8 mouse cellular contexts compared by ENCODE assay signal in the genomic region with DNA sequence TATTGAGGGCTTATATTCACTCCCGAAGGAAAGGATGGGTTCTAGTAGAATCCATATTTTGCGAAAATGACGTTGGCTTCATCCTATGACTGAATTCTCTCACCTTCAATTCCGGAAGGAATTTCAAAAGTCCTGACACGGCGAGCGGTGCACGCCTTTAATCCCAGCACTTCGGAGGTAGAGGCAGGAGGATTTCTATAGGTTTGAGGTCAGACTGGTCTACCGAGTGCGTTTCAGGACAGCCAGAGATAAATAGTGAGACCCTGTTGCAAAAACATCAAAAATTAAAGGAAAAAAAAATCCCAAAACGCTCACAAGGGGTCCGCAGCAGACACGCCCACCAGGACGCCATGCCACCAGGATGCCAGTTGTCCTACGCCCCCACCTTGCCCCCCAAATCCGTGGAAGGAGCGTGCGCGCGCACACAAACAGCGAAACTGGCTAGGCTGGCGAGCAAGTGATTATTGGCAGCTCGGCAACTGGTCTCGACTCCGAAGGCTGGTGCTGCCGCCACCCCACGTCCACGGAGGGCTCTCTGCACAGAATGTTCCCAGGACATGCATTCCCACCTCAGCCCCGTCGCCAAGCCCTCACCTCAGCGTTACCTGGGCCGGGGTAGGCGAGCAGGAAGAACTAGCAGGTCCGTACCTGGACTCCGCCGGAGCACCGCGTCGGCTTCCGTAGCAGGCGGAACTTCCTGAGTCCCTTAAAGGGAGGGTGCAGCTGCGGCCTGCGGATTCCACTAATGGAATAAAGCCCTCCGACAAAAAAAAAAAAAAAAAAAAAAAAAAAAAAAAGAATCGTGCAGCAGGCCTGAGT. TPM values are rescaled to one million over a fixed set of nuclear protein-coding genes. Genes with fewer than 3 reads are reported as not detected.
DNase-seq lines count a peak whose midpoint lies in the region; ATAC-seq lines count a peak whose summit lies in the region.

Mtif3 (minus strand) TSS at position 683 of the 819 bp plus-strand sequence.

- intact Hi-C loops in left cerebral cortex, postnatal 10 days (cut with DNase I), result no loop called here

- DNase-seq in adipocyte (ENCODE audit: low spot score), result peak; percentile 90
- DNase-seq in embryo, embryonic 10 days (ENCODE audit: low spot score), result peak; percentile 93
- peak; percentile 76 for DNase-seq in gastrocnemius, postnatal 10 days
- DNase-seq in left cerebral cortex, postnatal 10 days (ENCODE audit: extremely low spot score in 1 of 2, low spot score in 2 of 2), result peak; percentile 75 to 91
- DNase-seq in right cerebral cortex, postnatal 25 days, result peak; percentile 89
- DNase-seq in urinary bladder, postnatal 4 days (ENCODE audit: low spot score in 2 of 2), result peak; percentile 76 to 77

- peak; percentile 96 for ATAC-seq in inflammation-experienced regulatory T-cells, adult 6 months
- ATAC-seq in megakaryocyte-erythroid progenitor cell, adult 5-6 weeks (replicated peaks; ENCODE audit: low FRiP score, low TSS enrichment, poor library complexity, severe bottlenecking), result peak; percentile 91

RNA-seq across cellular contexts. Expression of gene Mtif3, which starts in this region (rescaled TPM):
- total RNA-seq in gastrocnemius, postnatal 10 days (2021), result 10 to 100 TPM; 21.8 to 27.5 TPM
- 10 to 100 TPM; 44.4 to 59.1 (median 50.4) TPM for polyA plus RNA-seq in inflammation-experienced regulatory T-cells, adult 6 months (2017; shearing (Covaris generic))
- total RNA-seq in left cerebral cortex, postnatal 10 days (2021), result 10 to 100 TPM; 18.6 to 19.6 TPM
- total RNA-seq in megakaryocyte-erythroid progenitor cell, adult 5-6 weeks (2014; fragmentation: Nextera tagmentation), result 9.4 and 17.2 TPM in 2 replicates
- 41.2 and 43.1 TPM in 2 replicates for total RNA-seq in megakaryocyte-erythroid progenitor cell, adult 5-6 weeks (2017)

Comparison
In these comparisons a context has a peak if more than half of its experiments do, and no peak if none do; other contexts are left out.
1. Peak in every context shown above with its lines: DNase-seq and ATAC-seq.